Comparison of ENCODE assay signal across 8 mouse cellular contexts in the genomic region with DNA sequence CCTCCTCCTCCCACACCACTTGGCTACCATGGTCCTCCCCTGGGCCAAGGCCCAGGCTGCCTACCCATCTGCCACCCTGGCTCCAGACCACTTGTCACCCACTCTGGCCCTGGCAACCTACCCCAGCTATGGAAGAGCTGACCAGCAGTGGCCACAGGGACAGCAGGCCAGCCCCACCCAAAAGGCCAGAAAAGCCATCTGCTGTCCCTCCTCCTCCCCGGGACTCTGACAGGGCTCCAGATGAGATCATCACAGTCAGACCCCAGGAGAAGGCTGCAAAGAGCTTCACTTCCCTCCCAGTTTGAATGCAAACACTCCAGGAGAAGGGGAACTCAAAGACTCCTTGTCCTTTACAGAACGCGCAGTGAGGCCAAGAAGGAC. TPM values are rescaled to one million over a fixed set of nuclear protein-coding genes. Genes with fewer than 3 reads are reported as not detected.
A peak's percentile ranks its signal among the peaks of the same experiment; 100 is the strongest.
DNase-seq lines count a peak whose midpoint lies in the region; ATAC-seq lines count a peak whose summit lies in the region.

No protein-coding gene starts in this region.

- intact Hi-C loops in heart, postnatal 10 days (cut with DNase I): no loop called here

- ATAC-seq in megakaryocyte progenitor cell, adult 5-6 weeks (replicated peaks; ENCODE audit: poor library complexity): peak; percentile 20
- no peak for ATAC-seq in monocyte, adult 5-6 weeks (replicated peaks; ENCODE audit: insufficient number of reproducible peaks, low FRiP score, low TSS enrichment, poor library complexity, severe bottlenecking)

- DNase-seq in layer of hippocampus, postnatal 10 days (ENCODE audit: low spot score in 2 of 2): peak; percentile 45 to 46
- DNase-seq in layer of hippocampus, postnatal 25 days (ENCODE audit: extremely low spot score in 1 of 2, low spot score in 1 of 2): no peak
- peak; percentile 95 to 97 for DNase-seq in cerebellum, postnatal 10 days
- DNase-seq in heart, postnatal 10 days: peak; percentile 66 to 68
- DNase-seq in spleen, adult 12 weeks (ENCODE audit: low spot score): no peak
- DNase-seq in left cerebral cortex, adult 9 months (ENCODE audit: low spot score in 2 of 2): no peak

RNA-seq across cellular contexts. Expression of a gene that starts 9.7 kb away (rescaled TPM):
- total RNA-seq in layer of hippocampus, postnatal 10 days (2021): 10 to 100 TPM; 74.1 to 79.6 TPM
- total RNA-seq in layer of hippocampus, postnatal 25 days (2021): 10 to 100 TPM; 36.3 to 46.3 TPM
- 10 to 100 TPM; 33.3 to 34.6 TPM for total RNA-seq in heart, postnatal 10 days (2021)
- total RNA-seq in megakaryocyte progenitor cell, adult 5-6 weeks (2015): 1.9 and 2.9 TPM in 2 replicates
- total RNA-seq in megakaryocyte progenitor cell, adult 5-6 weeks (2017): 2.3 and 2.4 TPM in 2 replicates
- total RNA-seq in monocyte, adult 5-6 weeks (2017): 0.76 to 1.5 TPM (median 0.78 TPM) in 3 replicates

RNA-seq across cellular contexts. Expression of a gene that starts 17.5 kb away (rescaled TPM):
- total RNA-seq in layer of hippocampus, postnatal 10 days (2021): not detected
- total RNA-seq in layer of hippocampus, postnatal 25 days (2021): not detected
- not detected for total RNA-seq in heart, postnatal 10 days (2021)
- total RNA-seq in megakaryocyte progenitor cell, adult 5-6 weeks (2015): not detected in 2 replicates
- total RNA-seq in megakaryocyte progenitor cell, adult 5-6 weeks (2017): not detected in 2 replicates
- not detected in 3 replicates for total RNA-seq in monocyte, adult 5-6 weeks (2017)

Comparison
In these comparisons a context has a peak if more than half of its experiments do, and no peak if none do; other contexts are left out.
1. DNase-seq: peak in layer of hippocampus, postnatal 10 days (2 of 2), cerebellum, postnatal 10 days (2 of 2) and heart, postnatal 10 days (2 of 2); none in layer of hippocampus, postnatal 25 days (0 of 2), spleen, adult 12 weeks (single experiment) and left cerebral cortex, adult 9 months (0 of 2).
2. RNA of a gene that starts 9.7 kb away (total RNA-seq): 74.1 to 79.6 TPM in layer of hippocampus, postnatal 10 days, 36.3 to 46.3 TPM in layer of hippocampus, postnatal 25 days and 33.3 to 34.6 TPM in heart, postnatal 10 days; 1.9 to 2.9 TPM in megakaryocyte progenitor cell, adult 5-6 weeks and 0.76 to 1.5 TPM in monocyte, adult 5-6 weeks; every median in the first group is over 4 times any median in the second.